Mouse (Mus musculus): ENCODE results near the gene Nt5e.

Nt5e gene

GRCm38 (mm10) chr9:88380076-88380475 is 53.1 kb downstream of the Nt5e start:
- DNase-seq (ENCODE audit: extremely low read depth, low read depth, low spot score), result no peak

DNA sequence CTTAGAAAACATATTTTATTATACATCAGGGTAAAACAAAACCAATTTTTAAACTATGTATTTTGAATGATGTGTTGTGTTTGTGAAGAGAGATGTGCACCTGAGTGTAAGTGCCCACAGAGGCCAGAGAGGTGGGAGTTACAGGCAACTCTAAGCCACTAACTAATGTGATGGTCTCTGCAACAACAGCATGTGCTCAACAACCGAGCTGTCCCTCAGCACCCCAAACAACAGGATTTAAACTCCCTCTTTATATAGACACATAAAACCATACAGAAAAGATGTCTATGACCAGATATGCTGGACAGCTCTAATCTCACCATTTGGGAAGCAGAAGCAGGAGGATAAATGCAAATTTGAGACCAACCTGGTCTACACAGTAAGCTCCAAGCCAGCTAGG is 53.5 kb downstream of the Nt5e start:
- DNase-seq (ENCODE audit: extremely low read depth, low read depth, low spot score), result no peak

- no peak for DNase-seq (ENCODE audit: extremely low read depth, low read depth, low spot score)
Measured at GRCm38 (mm10) chr9:88388826-88389225, 61.8 kb downstream of the Nt5e start.

DNA sequence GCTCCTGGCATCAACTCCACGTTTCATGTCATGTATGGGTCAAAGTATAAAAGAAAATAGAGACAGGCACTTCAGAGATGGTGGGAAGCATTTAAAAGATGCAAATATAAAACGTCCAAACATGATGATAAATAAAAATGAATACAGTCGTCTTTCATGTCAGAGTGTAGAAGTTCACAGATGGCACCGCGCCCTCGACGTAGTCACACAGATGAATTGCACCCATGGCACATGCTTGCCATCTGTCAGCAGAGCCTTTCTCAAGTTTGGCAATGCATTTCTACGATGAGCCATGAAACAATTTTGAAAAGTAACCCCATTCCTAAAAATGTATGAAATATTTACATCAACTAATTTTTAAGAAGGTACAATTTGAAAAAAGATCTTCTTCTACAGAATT is 67.9 kb downstream of the Nt5e start:
- DNase-seq (ENCODE audit: extremely low read depth, low read depth, low spot score), result no peak

GRCm38 (mm10) chr9:88398461-88398860 is 71.5 kb downstream of the Nt5e start:
- DNase-seq (ENCODE audit: extremely low read depth, low read depth, low spot score), result no peak

GRCm38 (mm10) chr9:88404088-88404487 is 77.1 kb downstream of the Nt5e start:
- DNase-seq (ENCODE audit: extremely low read depth, low read depth, low spot score), result no peak

GRCm38 (mm10) chr9:88404515-88404914 is 77.5 kb downstream of the Nt5e start:
- DNase-seq (ENCODE audit: extremely low read depth, low read depth, low spot score), result no peak

DNA sequence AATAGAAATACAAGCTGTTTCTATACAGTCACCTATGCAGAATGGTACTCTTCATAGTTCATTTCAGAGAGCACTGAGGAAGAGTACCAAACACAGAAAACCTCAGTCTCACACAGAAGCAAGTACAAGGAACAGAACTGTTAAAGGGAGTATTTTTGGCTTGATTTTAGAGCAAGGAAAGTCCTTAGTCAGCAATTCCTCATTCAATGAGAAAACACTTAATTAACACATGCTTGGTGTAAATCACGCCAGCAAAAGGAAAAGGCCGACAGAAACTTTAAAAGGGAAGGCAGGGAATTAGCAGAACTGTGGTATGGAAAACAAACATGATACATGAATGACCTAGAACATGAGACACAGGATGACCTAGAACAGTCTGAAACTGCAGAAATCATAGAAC is 83.0 kb downstream of the Nt5e start:
- no peak for DNase-seq (ENCODE audit: extremely low read depth, low read depth, low spot score)

GRCm38 (mm10) chr9:88416752-88417151 is 89.8 kb downstream of the Nt5e start:
- DNase-seq (ENCODE audit: extremely low read depth, low read depth, low spot score), result no peak

Measured in fat pad, adult 2 months (tissue).